Mouse (Mus musculus) cerebellum, adult 2 months (tissue): ENCODE measurements at regions not wholly inside any gene's neighbourhood (a gene's known extent, or its start where the extent isn't known, plus 50 kb on each side); places are given as distances from the start of the nearest gene placed in this dataset.

Source experiments
- DNase-seq, 2 experiments: peaks; one replicate each; pipeline ENCODE4 v3.0.0; 2021
- H3K27ac ChIP-seq: fragments of 200-500 bp; 2 replicates; pipeline ENCODE4 v1.5.1; 2012; ENCODE audit warnings: low read length, control low read depth, inconsistent platforms; ENCODE audit not compliant: insufficient read depth
- H3K27me3 ChIP-seq: fragments of 200-500 bp; 2 replicates; pipeline ENCODE4 v1.6.1; 2012; ENCODE audit warnings: inconsistent platforms, mild to moderate bottlenecking, low read length, moderate library complexity; ENCODE audit not compliant: control insufficient read depth, insufficient read depth
- H3K4me1 ChIP-seq: fragments of 200-500 bp; 2 replicates; pipeline ENCODE4 v1.6.1; 2011; ENCODE audit warnings: low read length; ENCODE audit not compliant: control insufficient read depth, insufficient read depth
- H3K4me3 ChIP-seq: fragments of 200-500 bp; replicated peaks from 2 replicates; pipeline ENCODE3; 2011; ENCODE audit warnings: mild to moderate bottlenecking, low read depth, low read length, control low read depth; ENCODE audit not compliant: insufficient read depth
- CTCF ChIP-seq: fragments of 200-500 bp; IDR thresholded peaks from 2 replicates; pipeline ENCODE4 v1.5.1; 2011; ENCODE audit warnings: low read depth, mild to moderate bottlenecking, control low read depth, low read length, moderate library complexity, borderline replicate concordance; ENCODE audit not compliant: insufficient read depth
- POLR2A ChIP-seq: fragments of 200-500 bp; IDR thresholded peaks from 2 replicates; pipeline ENCODE4 v1.6.1; 2011; ENCODE audit warnings: low read length, control low read depth, borderline replicate concordance; ENCODE audit not compliant: insufficient read depth
- WGBS: fragments of 180-500 bp; shearing (Covaris S2); methylation state at CpG from one replicate; pipeline ENCODE4 v1.1.7; 2018; 5-methylcytosine and 5-hydroxymethylcytosine counted together

GRCm38 (mm10) chr2:17936527-17937139 lies 60.1 kb downstream of the H2al2a start:
- Histone ChIP-seq H3K4me3 (no peak overlapping the region), H3K27me3 (no peaks in the 10 kb centered on the region), H3K4me1 (no peaks in the 10 kb centered on the region), H3K27ac (no peak overlapping the region)
- no peak for TF ChIP-seq CTCF
- no peak for TF ChIP-seq POLR2A
- no peak for DNase-seq
- 93% methylated on average over 4 of the region's 4 CpGs for WGBS

- no peaks in the 10 kb centered on the region for H3K4me1 ChIP-seq
- no peak overlapping the region for H3K27ac ChIP-seq
- DNase-seq = no peak
- H3K4me3 ChIP-seq = no peak overlapping the region
- no peaks in the 10 kb centered on the region for H3K27me3 ChIP-seq
- no peak for TF ChIP-seq CTCF
- no peak for TF ChIP-seq POLR2A
- WGBS = 93% methylated on average over 12 of the region's 12 CpGs
Observed at GRCm38 (mm10) chr2:17935916-17936315, 60.8 kb downstream of the H2al2a start.

- WGBS = 98% methylated on average over 6 of the region's 6 CpGs
- no peak overlapping the region for H3K4me3 ChIP-seq
- TF ChIP-seq CTCF (no peak), POLR2A (no peak)
- DNase-seq = no peak
- no peaks in the 10 kb centered on the region for H3K4me1 ChIP-seq
- no peak overlapping the region for H3K27ac ChIP-seq
- H3K27me3 ChIP-seq = no peaks in the 10 kb centered on the region
Observed at GRCm38 (mm10) chr2:17935466-17935865, 61.3 kb downstream of the H2al2a start.

- 93% methylated on average over 10 of the region's 10 CpGs for WGBS
- no peak for TF ChIP-seq POLR2A
- no peak for TF ChIP-seq CTCF
- Histone ChIP-seq H3K27me3 (no peaks in the 10 kb centered on the region), H3K27ac (no peak overlapping the region), H3K4me3 (no peak overlapping the region), H3K4me1 (no peaks in the 10 kb centered on the region)
- DNase-seq = no peak
Observed at GRCm38 (mm10) chr2:17934610-17935009, 62.1 kb downstream of the H2al2a start.

GRCm38 (mm10) chr2:17932932-17933790 lies 63.6 kb downstream of the H2al2a start:
- DNase-seq = no peak
- 29% methylated on average over 15 of the region's 15 CpGs for WGBS
- TF ChIP-seq CTCF = no peak
- no peak for TF ChIP-seq POLR2A
- H3K4me3 ChIP-seq = no peak overlapping the region
- H3K27me3 ChIP-seq = no peaks in the 10 kb centered on the region
- H3K27ac ChIP-seq = no peak overlapping the region
- H3K4me1 ChIP-seq = no peaks in the 10 kb centered on the region

- no peak for DNase-seq
- WGBS = 23% methylated on average over 16 of the region's 16 CpGs
- Histone ChIP-seq H3K27me3 (no peaks in the 10 kb centered on the region), H3K4me1 (no peaks in the 10 kb centered on the region), H3K27ac (no peak overlapping the region), H3K4me3 (no peak overlapping the region)
- TF ChIP-seq CTCF = no peak
Observed at GRCm38 (mm10) chr2:17932426-17932931, 64.3 kb downstream of the H2al2a start.

GRCm38 (mm10) chr2:17931881-17932280 lies 64.9 kb downstream of the H2al2a start:
- Histone ChIP-seq H3K4me3 (no peak overlapping the region), H3K27me3 (no peaks in the 10 kb centered on the region), H3K4me1 (no peaks in the 10 kb centered on the region), H3K27ac (no peak overlapping the region)
- 89% methylated on average over 5 of the region's 5 CpGs for WGBS
- no peak for DNase-seq
- TF ChIP-seq CTCF (no peak), POLR2A (no peak)

- TF ChIP-seq POLR2A (no peak), CTCF (no peak)
- WGBS = 90% methylated on average over 1 of the region's 1 CpGs
- H3K27me3 ChIP-seq = no peaks in the 10 kb centered on the region
Observed at GRCm38 (mm10) chr2:17918861-17919648, 77.7 kb downstream of the H2al2a start.

More at GRCm38 (mm10) chr2:17918861-17919648, 77.7 kb downstream of the H2al2a start:
- Histone ChIP-seq H3K4me3 (no peak overlapping the region), H3K27ac (no peak overlapping the region), H3K4me1 (no peaks in the 10 kb centered on the region)
- no peak for DNase-seq
